Mouse (Mus musculus) brain, embryonic 14.5 days (tissue): ENCODE data around the gene Dpep1. TPM values are rescaled to one million over a fixed set of nuclear protein-coding genes. Genes with fewer than 3 reads are reported as not detected.

Experiments used
- DNase-seq: peaks from one replicate; pipeline ENCODE4 v3.0.0-alpha.2; 2011; ENCODE audit warnings: low read depth
- CTCF ChIP-seq: fragments of 200-500 bp; IDR thresholded peaks from 2 replicates; pipeline ENCODE4 v1.5.1; 2012; ENCODE audit warnings: inconsistent platforms, mild to moderate bottlenecking, moderate library complexity, borderline replicate concordance; ENCODE audit not compliant: insufficient read depth, insufficient read length; ENCODE audit errors: extremely low read depth
- POLR2A ChIP-seq: fragments of 200-500 bp; IDR thresholded peaks from 2 replicates; pipeline ENCODE4 v1.6.1; 2012; ENCODE audit warnings: mild to moderate bottlenecking, inconsistent platforms, borderline replicate concordance; ENCODE audit not compliant: poor library complexity, insufficient read depth, insufficient read length, severe bottlenecking; ENCODE audit errors: extremely low read depth
- polyA plus RNA-seq: library from polyadenylated mRNA; depleted of rRNA; stranded (reverse); fragments of >200 nt; gene quantifications from 2 replicates; pipeline ENCODE4 v1.2.3, GENCODE M21; 2012; rRNA removed

Dpep1 gene
- polyA plus RNA-seq, 1 experiment = 0.66 TPM

DNA sequence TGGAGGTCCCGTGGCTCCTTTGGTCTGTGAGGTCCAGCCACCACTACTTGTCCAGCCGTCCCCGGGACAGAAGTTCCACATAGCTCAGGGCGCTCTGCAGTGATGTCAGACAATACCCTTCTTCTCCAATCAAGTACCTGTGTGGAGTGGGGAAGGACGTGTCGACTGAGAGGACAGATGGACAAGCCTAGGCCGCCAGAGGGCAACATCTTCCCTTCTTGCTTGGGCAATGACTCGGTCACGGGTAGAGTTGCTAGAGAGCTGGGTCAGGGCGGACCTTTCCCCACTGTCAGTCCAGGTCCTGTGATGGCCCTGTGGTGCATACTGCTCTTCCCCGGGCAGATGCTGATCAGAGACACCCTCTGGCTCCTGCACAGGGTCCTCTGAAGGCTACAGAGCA is 57.0 kb downstream of the Dpep1 start:
- TF ChIP-seq CTCF = no peak
- TF ChIP-seq POLR2A = no peak
- DNase-seq = no peak

- no peak for TF ChIP-seq POLR2A
- TF ChIP-seq CTCF = no peak
- no peak for DNase-seq
Measured at GRCm38 (mm10) chr8:123244382-123244781, 58.3 kb downstream of the Dpep1 start.

GRCm38 (mm10) chr8:123245543-123245942 is 59.5 kb downstream of the Dpep1 start:
- no peak for DNase-seq
- TF ChIP-seq CTCF (no peak), POLR2A (no peak)

GRCm38 (mm10) chr8:123247748-123248147 is 61.7 kb downstream of the Dpep1 start:
- no peak for DNase-seq
- TF ChIP-seq CTCF (no peak), POLR2A (no peak)

- no peak for DNase-seq
- TF ChIP-seq CTCF = no peak
Measured at GRCm38 (mm10) chr8:123248596-123248995, 62.6 kb downstream of the Dpep1 start.

- no peak for TF ChIP-seq CTCF
- TF ChIP-seq POLR2A = no peak
- no peak for DNase-seq
Measured at GRCm38 (mm10) chr8:123250940-123251339, 64.9 kb downstream of the Dpep1 start.

Other genes with a start within 250 kb of the Dpep1 start
- gene Ankrd11, start 144.0 kb upstream of the Dpep1 start, polyA plus RNA-seq = 52.8 and 76.8 TPM in 2 replicates
- 96.1 and 112 TPM in 2 replicates for gene Spg7, start 123.3 kb upstream of the Dpep1 start, polyA plus RNA-seq
- 1,764 and 1,996 TPM in 2 replicates for gene Rpl13, start 83.9 kb upstream of the Dpep1 start, polyA plus RNA-seq
- gene Cpne7, start 68.9 kb upstream of the Dpep1 start, polyA plus RNA-seq = 5.8 and 8.5 TPM in 2 replicates
- 1.8 and 3.5 TPM in 2 replicates for gene Sult5a1, start 27.9 kb upstream of the Dpep1 start, polyA plus RNA-seq
- gene Chmp1a, start 26.5 kb downstream of the Dpep1 start, polyA plus RNA-seq = 146 and 154 TPM in 2 replicates
- 6.8 TPM in 2 replicates for gene Spata33, start 26.6 kb downstream of the Dpep1 start, polyA plus RNA-seq
- gene Cdk10, start 38.6 kb downstream of the Dpep1 start, polyA plus RNA-seq = 102 and 136 TPM in 2 replicates
- 3.2 and 3.9 TPM in 2 replicates for gene Spata2l, start 50.0 kb downstream of the Dpep1 start, polyA plus RNA-seq
- gene Zfp276, start 68.0 kb downstream of the Dpep1 start, polyA plus RNA-seq = 39.1 and 40.8 TPM in 2 replicates
- 130 and 175 TPM in 2 replicates for gene Vps9d1, start 68.1 kb downstream of the Dpep1 start, polyA plus RNA-seq
- 19.4 and 42.7 TPM in 2 replicates for gene Fanca, start 132.3 kb downstream of the Dpep1 start, polyA plus RNA-seq
- gene Spire2, start 146.5 kb downstream of the Dpep1 start, polyA plus RNA-seq = 42.0 and 47.0 TPM in 2 replicates
- gene Tcf25, start 187.5 kb downstream of the Dpep1 start, polyA plus RNA-seq = 313 and 402 TPM in 2 replicates
- gene Mc1r, start 220.9 kb downstream of the Dpep1 start, polyA plus RNA-seq = 0.05 and 0.08 TPM in 2 replicates
- 3,325 and 3,474 TPM in 2 replicates for gene Tubb3, start 225.2 kb downstream of the Dpep1 start, polyA plus RNA-seq
- 53.2 and 55.5 TPM in 2 replicates for gene Def8, start 237.3 kb downstream of the Dpep1 start, polyA plus RNA-seq